Comparison of ENCODE assay signal across 26 mouse cellular contexts in the genomic region with DNA sequence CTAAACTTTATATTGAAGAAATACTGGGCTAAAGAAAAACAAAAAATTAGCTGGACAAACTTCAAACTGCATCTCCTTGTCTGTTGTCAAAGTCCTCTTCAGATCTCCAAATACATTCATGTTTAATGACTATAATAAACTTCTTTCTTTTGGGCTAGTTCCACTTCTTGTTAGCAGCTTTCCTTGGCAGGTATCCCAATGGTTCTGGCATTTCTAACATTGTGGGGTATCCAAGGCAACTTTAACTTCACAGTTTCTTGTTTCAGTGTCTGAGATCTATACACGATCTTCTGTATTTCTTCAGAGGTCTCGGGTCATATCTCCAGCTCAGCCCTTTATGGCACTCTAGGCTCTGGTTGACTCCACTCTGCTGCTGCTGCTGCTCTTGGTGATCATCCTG.
A peak's percentile ranks its signal among the peaks of the same experiment; 100 is the strongest.
DNase-seq lines count a peak whose midpoint lies in the region; ATAC-seq lines count a peak whose summit lies in the region.
"Had no signal": no experiment of that assay in that cellular context is flagged by ENCODE, and none has a peak within 500 bp of the region (broad histone marks: within the 10 kb centered on the region; RNA-seq: fewer than 3 reads in every experiment).

No protein-coding gene starts in this region.

- intact Hi-C loops in heart, postnatal 36 days (cut with DNase I), result no loop called here

- ATAC-seq in forebrain, embryonic 15.5 days (replicated peaks), result 0 out of 2 replicates have a peak, but pooled peaks have one; percentile 32
- ATAC-seq in forebrain, embryonic 13.5 days, result no peak
- ATAC-seq in CD4-positive, CD25-positive, alpha-beta regulatory T cell, adult 4 months, result no peak
- ATAC-seq: activated CD4-positive, CD25-positive, alpha-beta regulatory T cell, adult 4 months; intestine, embryonic 15.5 days; Patski had no signal

- no peaks in the 10 kb centered on the region for H3K4me1 ChIP-seq in forebrain, embryonic 15.5 days
- no peaks in the 10 kb centered on the region for H3K4me1 ChIP-seq in forebrain, embryonic 13.5 days
- H3K4me1 ChIP-seq: embryonic facial prominence, embryonic 15.5 days; forebrain, embryonic 10.5 days; heart, embryonic 15.5 days; hindbrain, embryonic 10.5 days; intestine, embryonic 15.5 days had no signal

- H3K4me2 ChIP-seq in forebrain, embryonic 15.5 days (replicated peaks), result no peak overlapping the region
- no peak overlapping the region for H3K4me2 ChIP-seq in forebrain, embryonic 13.5 days
- H3K4me2 ChIP-seq: embryonic facial prominence, embryonic 15.5 days; heart, embryonic 11.5 days; heart, embryonic 15.5 days; hindbrain, embryonic 14.5 days; intestine, embryonic 15.5 days had no signal

- no peaks in the 10 kb centered on the region for H3K9me3 ChIP-seq in forebrain, embryonic 15.5 days
- H3K9me3 ChIP-seq in forebrain, embryonic 13.5 days (replicated peaks), result no peaks in the 10 kb centered on the region
- H3K9me3 ChIP-seq: embryonic facial prominence, embryonic 15.5 days; forebrain, embryonic 10.5 days; heart, embryonic 15.5 days; hindbrain, embryonic 10.5 days; intestine, embryonic 15.5 days had no signal

- no peak overlapping the region for H3K9ac ChIP-seq in forebrain, embryonic 15.5 days (replicated peaks)
- H3K9ac ChIP-seq in forebrain, embryonic 13.5 days, result no peak overlapping the region
- H3K9ac ChIP-seq: embryonic facial prominence, embryonic 15.5 days; heart, embryonic 15.5 days; hindbrain, embryonic 14.5 days; intestine, embryonic 15.5 days had no signal

- H3K27ac ChIP-seq in forebrain, embryonic 15.5 days (replicated peaks), result no peak overlapping the region
- H3K27ac ChIP-seq in forebrain, embryonic 13.5 days, result no peak overlapping the region
- H3K27ac ChIP-seq: embryonic facial prominence, embryonic 15.5 days; forebrain, embryonic 10.5 days; heart, adult 2 months; heart, embryonic 15.5 days; hindbrain, embryonic 10.5 days; hindbrain, embryonic 14.5 days; intestine, embryonic 15.5 days had no signal

- H3K27me3 ChIP-seq in forebrain, embryonic 15.5 days, result no peaks in the 10 kb centered on the region
- no peaks in the 10 kb centered on the region for H3K27me3 ChIP-seq in forebrain, embryonic 13.5 days
- H3K27me3 ChIP-seq: CH12.LX; embryonic facial prominence, embryonic 15.5 days; heart, embryonic 15.5 days; intestine, embryonic 15.5 days; Patski had no signal

- 49% methylated on average over 2 of the region's 2 CpGs for WGBS in forebrain, embryonic 15.5 days
- WGBS in forebrain, embryonic 13.5 days, result 80% methylated on average over 2 of the region's 2 CpGs

- DNase-seq in heart, adult 11 months, result peak; percentile 6
- DNase-seq in heart, postnatal 36 days, result no peak
- DNase-seq in right cerebral cortex, adult 18-20 months, result peak; percentile 8
- DNase-seq in right cerebral cortex, postnatal 25 days, result no peak
- DNase-seq: adrenal gland, postnatal 14 days; cerebellum, adult 11 months; cerebellum, adult 8-10 months; cerebellum, postnatal 14 days; embryo, embryonic 11 days; gastrocnemius, postnatal 10 days; heart, adult 2 months; heart, postnatal 14 days had no signal

- no peak overlapping the region for H3K4me3 ChIP-seq in forebrain, embryonic 15.5 days
- no peak overlapping the region for H3K4me3 ChIP-seq in forebrain, embryonic 13.5 days
- H3K4me3 ChIP-seq: embryonic facial prominence, embryonic 15.5 days; erythroblast, embryonic 14.5 days; forebrain, embryonic 10.5 days; heart, adult 2 months; heart, embryonic 15.5 days; hindbrain, embryonic 10.5 days; intestine, embryonic 15.5 days had no signal

- no peaks in the 10 kb centered on the region for H3K36me3 ChIP-seq in forebrain, embryonic 15.5 days
- H3K36me3 ChIP-seq in forebrain, embryonic 13.5 days (ENCODE audit: poor library complexity, severe bottlenecking), result no peaks in the 10 kb centered on the region
- H3K36me3 ChIP-seq: embryonic facial prominence, embryonic 15.5 days; forebrain, embryonic 10.5 days; heart, embryonic 15.5 days; hindbrain, embryonic 10.5 days; intestine, embryonic 15.5 days had no signal

Comparison
In these comparisons a context has a peak if more than half of its experiments do, and no peak if none do; other contexts are left out.
1. DNase-seq: peak in heart, adult 11 months (single experiment) and right cerebral cortex, adult 18-20 months (single experiment); none in heart, postnatal 36 days (0 of 2) and right cerebral cortex, postnatal 25 days (single experiment).